Mouse (Mus musculus) brain, embryonic 14.5 days (tissue): ENCODE measurements around the gene Prg4.

Source experiments
- CTCF ChIP-seq: fragments of 200-500 bp; IDR thresholded peaks from 2 replicates; pipeline ENCODE4 v1.5.1; 2012; ENCODE audit warnings: inconsistent platforms, mild to moderate bottlenecking, moderate library complexity, borderline replicate concordance; ENCODE audit not compliant: insufficient read depth, insufficient read length; ENCODE audit errors: extremely low read depth
- POLR2A ChIP-seq: fragments of 200-500 bp; IDR thresholded peaks from 2 replicates; pipeline ENCODE4 v1.6.1; 2012; ENCODE audit warnings: mild to moderate bottlenecking, inconsistent platforms, borderline replicate concordance; ENCODE audit not compliant: poor library complexity, insufficient read depth, insufficient read length, severe bottlenecking; ENCODE audit errors: extremely low read depth

DNA sequence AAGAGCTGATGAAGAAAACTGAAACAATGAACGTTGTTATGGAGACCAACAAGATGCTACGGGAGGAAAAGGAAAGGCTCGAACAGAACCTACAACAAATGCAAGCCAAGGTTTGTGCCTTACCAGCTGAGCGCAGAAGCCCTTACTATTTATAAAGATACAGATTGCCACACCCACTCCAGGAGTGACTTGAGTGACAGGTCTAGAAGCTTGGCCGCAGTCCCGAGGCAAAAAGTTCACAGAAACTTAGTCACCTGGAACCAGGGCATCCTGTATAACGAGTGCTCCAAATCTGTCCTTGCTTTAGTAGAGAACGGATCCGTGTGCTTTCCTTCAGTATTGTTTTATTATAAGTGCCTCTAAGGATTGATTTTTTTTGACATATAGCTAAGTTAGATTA, 40.3 kb downstream of the Prg4 start:
- TF ChIP-seq POLR2A (no peak), CTCF (no peak)
